Mouse (Mus musculus): ENCODE data around the gene Zc3h15.
"Not testable (repeated sequence)": the region's sequence is repeated elsewhere in the genome, so short reads cannot be mapped to it uniquely, and the experiment has no call there.

The Zc3h15 gene

DNA sequence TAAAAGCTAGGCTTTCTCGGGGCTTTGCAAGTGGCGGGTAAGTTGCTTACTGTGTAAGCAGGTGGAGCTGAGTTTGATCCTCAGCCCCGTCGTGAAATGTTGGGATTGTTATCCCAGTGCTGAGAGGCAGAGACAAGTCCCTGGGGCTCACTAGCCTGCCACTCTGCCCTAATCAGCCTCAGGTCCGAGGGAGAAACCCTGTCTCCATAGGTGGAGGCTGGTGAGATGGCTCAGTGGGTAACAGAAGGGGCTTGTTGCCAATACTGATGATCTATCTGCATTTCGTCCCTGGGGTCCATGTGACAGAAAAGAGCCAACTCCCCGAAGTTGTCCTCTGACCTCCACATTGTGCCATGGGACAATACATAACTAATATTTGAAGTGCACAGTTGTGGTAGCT lies 30.2 kb downstream of the Zc3h15 start:
- no peak for DNase-seq (ENCODE audit: low spot score)

DNA sequence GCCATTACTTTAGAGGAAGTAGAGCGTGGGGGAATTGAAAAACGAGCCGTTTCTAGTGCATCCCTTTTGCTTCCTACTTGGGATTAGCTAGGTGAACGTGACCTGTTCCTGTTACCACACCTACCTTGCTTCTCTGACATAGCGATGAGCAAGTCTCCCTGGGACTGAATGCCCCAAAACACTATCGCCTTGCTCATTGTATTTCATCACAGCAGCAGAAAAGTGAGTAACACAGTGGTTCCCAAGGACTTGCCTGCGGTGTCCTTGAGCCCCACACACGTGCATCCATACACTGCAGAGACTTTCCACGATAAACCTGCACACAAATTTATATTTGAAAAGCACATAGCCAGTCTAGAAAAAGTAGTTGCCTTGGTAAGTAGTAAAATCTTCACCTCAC lies 30.7 kb downstream of the Zc3h15 start:
- no peak for DNase-seq (ENCODE audit: low spot score)

DNA sequence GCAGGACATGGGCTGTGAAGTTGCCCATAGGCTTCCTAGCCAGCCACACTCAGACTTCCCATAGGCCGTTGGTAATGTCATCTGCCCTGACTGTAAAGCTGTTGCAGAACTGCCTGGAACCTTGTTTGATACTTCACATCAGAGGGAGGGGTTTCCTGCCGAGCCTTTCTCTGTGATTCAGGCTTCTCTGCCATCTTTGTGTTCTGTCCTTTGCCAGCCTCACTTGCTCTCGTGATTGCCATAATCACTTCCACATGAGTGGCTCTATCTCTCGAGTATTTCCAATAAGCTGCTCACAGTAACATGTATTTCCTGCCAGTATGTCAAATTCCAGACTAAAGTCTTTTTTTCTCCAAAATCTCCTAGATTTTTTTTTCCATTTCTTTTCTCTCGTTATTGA lies 31.4 kb downstream of the Zc3h15 start:
- no peak for DNase-seq (ENCODE audit: low spot score)

DNA sequence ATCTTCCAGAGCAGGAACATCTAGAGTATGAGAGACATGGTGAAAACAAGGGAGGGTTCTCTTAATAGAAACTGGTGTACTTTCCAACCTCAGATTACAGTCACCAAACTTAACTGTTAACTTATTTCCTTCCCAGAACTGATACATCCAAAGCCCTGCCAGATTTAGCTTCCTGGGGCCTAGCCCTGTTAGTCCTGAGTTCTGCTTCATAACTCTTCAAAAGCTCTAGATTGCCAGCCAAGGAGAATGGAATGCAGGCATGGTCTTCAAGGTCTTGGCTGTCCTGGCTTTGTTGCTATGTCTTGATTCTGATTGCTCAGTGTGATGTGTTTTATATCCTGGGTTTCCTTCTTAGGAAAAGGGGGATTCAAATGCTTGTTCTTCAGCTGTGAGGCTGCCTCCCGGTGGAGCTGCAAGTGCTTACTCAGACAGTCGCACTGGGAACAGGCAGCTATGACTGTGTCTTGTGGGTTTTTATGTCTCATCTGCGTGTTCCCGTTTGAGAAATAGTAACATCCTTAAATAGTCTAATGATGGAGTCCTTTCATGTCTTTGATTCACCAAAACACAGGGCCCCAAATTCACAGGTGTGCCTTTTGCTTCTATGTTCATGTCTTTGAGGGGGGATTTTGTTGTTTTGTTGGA lies 32.1 kb downstream of the Zc3h15 start:
- DNase-seq (ENCODE audit: low spot score) = no peak

DNA sequence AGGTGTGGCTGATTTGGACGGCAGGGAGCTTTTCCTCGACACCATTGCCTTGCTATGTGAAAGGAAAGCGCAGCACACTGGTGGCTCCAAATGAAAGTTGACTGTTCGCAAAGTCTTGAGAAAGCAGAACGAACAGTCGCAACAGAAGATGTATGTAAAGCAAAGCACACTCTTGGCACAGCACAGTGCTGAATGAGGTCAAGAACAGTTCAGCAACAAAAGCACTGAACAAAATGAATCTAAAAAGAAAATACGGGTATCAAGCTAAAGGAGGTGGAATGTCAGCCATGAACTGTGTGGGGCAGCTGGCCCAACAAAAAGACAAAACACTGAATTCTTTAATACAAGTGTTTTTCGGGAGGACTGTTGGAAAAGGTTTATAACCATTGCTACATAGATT lies 37.1 kb downstream of the Zc3h15 start:
- DNase-seq (ENCODE audit: low spot score) = no peak

DNA sequence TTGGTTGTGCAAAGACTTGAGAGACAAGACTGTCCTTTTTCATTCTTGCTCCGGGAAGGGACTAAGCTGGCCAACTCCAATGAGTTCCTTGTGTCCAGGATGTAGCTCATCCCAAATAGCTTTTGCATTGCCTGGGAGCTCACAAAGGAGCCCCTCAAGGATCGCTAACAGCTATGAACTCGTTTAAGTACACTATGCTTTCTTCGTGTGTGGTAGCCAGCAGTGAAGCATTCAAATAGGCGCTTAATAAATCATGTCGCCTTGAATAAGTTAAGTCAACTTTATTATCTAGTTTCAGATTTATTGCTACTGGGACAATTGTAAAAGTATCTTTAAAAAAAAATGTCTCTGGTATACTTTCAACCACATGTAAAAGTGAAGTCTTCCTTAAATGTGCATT lies 37.5 kb downstream of the Zc3h15 start:
- DNase-seq (ENCODE audit: low spot score) = no peak

DNA sequence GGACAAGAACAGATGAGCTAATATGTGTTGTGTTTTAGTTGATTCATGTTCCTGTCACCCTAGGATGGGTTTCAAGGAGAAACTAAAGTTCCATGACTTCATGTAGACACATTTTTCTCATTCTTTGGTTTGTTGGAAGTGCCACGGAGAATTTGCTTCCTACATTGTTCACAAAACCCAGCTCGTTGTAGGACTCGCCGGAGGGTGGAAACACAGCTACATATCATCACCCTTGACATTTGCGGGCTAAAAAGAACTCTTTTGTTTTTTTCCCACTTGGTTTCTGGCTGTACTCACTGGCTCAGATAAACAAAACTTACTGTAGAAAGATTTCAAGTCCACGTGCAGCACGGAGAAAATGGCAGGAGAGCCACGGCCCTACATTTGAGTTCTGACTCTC lies 38.0 kb downstream of the Zc3h15 start:
- DNase-seq (ENCODE audit: low spot score) = no peak

DNA sequence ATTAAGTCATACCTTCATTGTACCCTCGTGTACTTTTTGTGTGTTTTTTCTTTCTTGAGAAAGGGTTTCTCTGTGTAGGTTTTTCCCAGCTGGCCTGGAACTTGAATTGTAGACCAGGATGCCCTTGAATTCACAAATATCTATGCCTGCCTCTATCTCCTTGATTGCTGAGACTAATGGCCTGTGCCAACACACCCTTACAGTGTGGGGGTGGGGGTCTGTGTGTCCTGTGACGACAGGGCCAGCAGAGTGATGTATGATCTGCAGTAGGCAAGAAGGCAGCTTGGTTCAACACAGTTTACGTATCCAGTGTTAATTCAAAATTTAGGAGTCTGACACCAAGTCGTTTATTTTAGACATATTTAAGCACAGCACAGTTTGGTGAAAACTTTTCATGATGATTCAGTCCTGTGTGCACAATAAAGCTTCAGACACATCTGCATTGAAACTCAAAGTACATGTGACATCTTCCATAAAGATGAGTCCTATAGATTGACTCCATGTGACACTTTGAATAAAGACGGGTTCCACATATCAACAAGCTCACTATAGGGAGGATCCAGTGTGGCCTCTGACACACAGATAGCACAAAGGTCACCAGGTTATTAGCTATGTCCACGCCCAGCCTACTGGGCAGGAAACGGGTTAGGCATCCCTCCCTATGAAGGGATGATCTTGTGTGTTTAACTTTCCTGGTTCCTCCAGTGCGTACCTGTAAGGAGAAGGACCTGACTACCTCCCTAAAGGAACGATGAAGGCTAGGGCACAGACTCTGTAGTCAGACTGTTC lies 39.7 kb downstream of the Zc3h15 start:
- DNase-seq (ENCODE audit: low spot score) = no peak

DNA sequence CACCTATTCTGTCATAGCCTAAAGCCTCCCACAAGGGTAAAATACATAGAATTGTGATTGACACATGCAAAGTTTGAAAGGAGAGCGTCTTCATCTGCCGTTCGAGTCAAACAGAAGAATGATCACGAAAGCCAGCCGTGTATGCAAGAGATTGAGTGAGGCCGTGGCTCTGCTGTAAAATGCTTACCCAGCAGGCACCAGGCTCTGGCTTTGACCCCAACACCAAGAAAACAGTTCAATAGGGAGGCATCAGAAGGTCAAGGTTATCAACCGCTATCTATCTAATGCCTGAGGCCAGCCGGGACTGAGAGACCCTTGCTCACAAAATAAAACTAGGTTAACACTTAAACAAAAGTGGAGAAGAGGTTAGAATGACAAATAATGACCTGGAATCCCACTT lies 40.5 kb downstream of the Zc3h15 start:
- DNase-seq (ENCODE audit: low spot score) = no peak

DNA sequence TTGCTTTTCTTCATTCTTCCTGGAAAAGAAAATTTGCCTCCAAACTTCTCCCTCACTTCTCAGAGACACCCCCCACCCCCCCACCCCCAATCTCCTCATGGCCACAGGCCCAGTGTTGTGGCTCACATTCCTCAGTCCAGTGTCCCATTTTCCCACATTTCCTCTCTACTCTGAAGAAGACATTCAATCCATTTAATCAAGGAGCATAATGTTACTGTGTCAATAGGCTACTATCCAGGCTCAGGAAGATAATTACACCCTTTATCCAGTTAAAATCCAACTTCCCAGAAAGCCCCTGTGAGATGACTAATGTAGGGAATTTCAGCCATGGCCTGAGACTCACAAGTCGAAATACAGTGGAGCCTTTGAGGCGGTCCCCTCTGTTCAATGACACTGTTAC lies 46.1 kb downstream of the Zc3h15 start:
- DNase-seq (ENCODE audit: low spot score) = no peak

DNA sequence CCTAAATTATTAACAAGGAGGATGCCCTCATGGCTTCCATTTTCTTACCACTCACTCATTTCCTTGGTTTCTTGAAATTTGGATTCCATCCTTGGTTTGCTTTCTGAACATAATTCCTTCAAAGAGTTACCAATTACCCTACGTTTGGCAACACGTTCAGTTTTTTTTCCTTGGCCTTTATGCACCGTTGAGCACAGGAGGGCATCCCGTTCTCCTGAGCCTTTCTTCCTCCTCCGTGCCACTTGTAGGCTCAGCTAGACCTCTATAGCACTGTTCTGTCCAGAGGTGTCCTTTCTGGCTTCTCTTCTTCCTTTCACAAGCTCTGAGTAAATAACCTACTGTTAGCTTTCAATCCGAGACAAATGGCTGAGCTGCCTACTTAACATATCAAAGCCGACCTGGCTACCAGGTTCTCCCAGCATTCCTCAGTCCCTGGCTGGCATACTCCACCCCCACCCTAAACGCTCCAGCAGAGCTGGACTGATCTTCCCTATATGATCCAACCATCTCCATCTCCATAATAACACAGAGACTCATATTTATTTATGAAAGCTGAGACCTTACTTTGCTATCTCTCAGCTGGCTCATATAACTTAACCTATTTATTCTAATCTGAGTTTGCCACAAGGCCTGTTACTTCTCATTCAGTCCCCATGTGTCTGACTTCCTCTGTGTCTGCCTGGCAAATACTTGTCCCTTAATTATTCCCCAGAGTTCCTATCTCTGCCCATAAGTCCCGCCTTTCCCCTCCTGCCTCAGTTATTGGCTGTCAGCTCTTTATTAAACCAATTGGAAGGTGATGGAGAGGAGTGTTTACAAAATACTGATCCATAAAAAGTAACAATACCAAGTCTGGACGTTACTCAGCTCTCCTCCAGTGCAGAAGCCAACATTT lies 48.7 kb downstream of the Zc3h15 start:
- DNase-seq (ENCODE audit: low spot score) = no peak

DNA sequence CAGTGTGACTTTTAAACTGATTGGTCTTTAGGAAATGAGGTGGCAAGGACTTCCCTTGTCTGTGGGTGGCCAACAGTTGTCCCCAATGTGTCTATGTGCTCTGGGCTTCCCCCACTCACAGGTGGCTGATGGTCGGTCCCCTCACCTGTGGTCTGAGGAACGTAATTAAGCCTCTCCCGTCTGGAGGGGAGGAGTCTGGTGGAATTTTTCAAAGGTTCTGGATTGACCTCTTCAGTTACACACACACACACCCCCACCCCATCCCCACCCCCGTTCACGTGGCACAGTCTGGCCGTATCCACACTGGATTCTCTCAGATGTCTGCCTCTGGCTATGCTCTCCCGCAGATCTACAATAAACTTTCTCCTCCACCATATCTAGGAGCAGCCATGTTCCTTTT lies 49.8 kb downstream of the Zc3h15 start:
- no peak for DNase-seq (ENCODE audit: low spot score)

DNA sequence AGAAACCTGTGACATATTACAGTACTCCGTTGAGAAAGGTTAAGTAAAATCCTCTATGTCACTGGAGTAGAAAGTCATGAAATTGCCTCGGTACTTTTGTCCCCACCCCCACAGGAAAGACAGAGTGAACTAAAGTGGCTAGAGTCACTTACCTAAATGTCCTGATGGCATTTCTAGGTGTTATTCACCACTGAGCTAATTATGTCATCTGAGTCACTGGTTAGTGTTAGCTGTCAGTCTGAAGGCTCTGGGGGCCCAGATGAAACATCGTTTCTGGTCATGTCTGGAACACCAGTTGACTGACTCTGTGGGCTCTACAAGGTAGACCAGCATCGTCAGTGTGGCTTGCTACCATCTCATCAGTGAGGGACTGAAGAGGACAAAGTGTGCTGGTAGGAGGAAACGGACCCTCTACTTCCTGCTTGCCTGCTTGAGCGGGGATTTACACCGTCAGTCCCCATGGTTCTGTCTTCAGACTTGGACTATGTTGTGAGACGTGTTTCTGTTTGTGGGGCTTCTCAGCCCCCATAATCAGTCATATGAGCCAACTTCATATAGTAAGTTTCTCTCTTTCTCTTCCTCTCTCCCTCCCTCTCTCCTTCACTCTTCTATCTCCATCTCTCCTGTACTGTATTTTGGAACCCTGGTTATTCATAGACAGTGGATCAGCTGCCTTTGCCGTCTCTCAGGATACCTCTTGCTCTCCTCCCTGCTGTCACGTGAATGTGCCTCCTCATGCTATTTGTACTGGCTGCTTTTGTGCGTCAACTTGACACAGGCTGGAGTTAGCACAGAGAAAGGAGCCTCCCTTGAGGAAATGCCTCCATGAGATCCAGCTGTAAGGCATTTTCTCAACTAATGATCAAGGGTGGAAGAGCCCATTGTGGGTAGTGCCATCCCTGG lies 51.4 kb downstream of the Zc3h15 start:
- DNase-seq (ENCODE audit: low spot score) = no peak

DNA sequence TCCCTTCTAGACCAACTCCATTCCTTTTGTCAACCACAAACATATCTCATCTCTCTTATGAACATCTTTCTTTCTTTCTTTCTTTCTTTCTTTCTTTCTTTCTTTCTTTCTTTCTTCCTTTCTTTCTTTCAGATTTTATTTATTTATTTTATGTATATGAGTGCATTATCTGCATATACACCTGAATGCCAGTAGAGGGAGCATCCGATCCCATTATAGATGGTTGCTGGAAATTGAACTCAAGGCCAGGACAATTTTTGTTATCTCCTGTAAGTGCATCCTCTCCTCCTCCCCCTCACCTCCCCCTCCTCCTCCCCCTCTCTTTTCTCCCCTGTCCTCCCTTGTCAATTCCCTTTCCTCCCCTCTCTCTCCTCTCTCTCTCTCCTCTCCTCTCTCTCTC lies 54.2 kb downstream of the Zc3h15 start:
- DNase-seq (ENCODE audit: low spot score) = no peak

DNA sequence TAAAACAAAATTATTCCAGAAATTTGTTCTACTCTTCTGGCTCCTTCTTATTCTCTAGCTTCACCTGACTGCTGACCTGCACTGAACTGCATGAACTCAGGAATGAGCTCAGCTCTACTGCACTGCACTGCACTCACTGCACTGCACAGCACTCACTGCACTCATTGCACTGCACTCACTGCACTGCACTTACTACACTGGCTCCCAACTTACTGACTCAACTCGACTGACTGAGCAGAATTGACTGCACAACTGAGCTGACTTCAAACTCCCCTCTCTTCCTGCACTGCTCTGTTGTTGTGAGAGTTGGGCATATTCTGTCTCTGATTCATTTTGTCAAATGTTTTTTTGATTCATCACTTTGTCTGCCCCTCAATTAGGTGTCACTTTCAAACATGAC lies 55.1 kb downstream of the Zc3h15 start:
- no peak for DNase-seq (ENCODE audit: low spot score)

DNA sequence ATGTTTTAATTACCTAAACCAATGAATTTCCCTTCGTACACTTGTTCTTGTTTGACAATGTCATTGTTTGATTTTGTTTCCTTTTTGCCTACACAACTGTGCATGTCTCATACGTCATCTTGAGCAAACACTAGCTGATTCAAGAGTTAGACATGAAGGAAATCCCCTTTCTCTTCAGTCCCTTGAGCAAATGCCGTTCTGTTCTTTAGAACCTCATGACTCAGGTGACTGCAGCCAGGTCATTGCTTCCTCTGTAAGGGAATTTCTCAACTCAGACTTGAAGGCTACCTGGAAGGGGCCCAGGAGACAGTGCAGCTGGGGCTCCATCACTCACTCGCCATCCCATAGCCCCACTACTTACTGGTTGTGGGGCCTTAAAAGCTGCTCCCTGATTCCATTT lies 56.4 kb downstream of the Zc3h15 start:
- DNase-seq (ENCODE audit: low spot score) = no peak

DNA sequence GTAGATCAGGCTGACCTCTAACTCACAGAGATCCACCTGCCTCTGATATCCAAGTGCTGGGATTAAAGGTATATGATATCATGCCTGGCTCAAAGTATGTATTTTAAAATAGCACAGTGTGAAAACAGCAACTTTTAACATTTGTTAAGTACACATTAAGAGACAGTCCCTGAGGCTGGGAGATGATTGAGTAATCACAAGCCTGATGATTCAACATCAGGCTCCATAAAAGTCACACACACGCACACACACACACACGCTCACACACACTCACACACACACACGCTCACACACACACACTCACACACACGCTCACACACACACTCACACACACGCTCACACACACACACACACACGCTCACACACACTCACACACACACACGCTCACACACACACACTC lies 58.2 kb downstream of the Zc3h15 start:
- DNase-seq (ENCODE audit: low spot score) = no peak

DNA sequence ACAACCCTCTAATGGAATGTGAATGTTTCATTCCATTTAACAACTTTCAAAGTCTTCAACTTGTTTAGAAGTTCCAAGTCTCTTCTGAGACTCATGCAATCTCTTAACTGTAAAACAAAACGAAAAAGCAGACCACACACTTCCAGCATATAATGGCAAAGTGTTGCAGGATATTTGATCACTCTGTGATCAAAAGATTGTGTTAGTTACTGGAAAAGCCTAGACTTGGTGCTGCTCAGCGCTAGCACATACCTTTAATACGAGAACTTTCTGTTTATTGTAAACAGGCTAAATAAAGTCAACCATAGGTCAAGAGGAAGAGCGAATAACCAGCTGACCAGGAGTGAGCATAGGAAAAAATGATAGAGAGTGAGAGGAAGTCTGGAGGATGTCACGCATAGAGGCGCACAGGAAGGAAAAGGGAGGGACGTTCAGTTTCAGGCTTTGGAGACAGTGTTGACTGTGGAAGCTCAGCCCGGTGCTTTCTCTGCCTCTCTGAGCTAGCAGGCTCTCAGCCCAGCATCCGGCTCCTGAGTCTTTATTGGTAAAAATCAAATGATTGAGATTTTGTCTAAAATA lies 61.4 kb downstream of the Zc3h15 start:
- DNase-seq (ENCODE audit: low spot score) = no peak

DNA sequence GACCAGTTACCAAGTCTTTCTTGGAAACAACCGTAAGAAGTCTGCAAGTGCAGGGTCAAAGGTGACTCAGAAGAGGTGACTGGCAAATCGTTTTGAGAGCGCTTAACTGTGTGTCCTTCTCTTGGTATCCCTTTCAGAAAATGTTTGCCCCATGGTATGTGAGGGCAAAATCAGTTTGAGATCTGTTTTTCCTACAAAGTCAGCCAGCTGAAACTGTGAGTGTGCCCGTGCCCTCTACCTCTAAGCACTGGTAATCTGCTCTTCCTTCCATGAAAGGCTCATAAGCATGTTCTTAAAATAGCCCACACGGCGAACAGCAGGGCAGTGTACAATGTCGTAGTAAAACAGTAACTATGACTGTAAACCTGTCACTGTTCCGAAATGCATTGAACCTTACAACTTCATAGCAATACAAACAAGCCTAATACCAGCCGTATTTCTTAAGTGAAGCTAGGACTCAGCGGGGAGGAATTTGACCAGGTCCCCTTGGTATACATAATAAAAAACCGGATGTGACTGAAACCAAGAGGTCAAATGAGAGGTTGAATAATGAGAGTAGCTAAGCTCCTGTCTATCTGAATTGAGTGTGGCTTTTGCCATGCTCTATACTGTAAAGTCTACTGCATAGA lies 65.8 kb downstream of the Zc3h15 start:
- DNase-seq (ENCODE audit: low spot score) = no peak

DNA sequence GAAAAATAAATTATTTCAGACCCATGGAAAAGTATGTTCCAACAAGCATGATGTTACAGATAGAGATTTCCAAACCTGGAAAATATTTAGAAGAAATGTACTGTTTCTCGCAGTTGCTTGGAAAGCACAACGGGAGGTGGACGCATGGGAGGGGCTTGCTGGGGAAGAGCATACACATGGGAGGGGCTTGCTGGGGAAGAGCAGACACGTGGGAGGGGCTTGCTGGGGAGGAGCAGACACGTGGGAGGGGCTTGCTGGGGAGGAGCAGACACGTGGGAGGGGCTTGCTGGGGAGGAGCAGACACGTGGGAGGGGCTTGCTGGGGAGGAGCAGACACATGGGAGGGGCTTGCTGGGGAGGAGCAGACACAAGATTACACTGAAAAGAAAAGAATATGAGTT lies 69.0 kb downstream of the Zc3h15 start:
- not testable (repeated sequence) for DNase-seq (ENCODE audit: low spot score)

DNA sequence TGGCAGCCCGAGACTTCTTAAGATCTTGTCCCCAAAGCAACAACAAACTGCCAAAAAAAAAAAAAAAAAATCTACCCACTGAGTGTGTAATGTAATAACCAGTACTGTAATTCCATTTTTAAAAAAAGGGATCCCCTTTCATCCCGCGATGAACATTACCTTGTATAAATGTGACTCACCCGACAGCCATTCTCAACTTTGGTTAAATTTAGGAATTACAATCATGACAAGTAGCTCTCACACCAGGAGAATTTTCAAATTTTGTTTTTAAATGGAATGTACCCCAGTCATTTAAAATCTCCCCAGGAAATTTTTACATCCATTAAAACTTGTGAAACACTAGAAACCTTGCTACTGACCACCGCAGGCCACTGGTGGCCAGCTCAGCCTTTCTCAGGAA lies 69.7 kb downstream of the Zc3h15 start:
- DNase-seq (ENCODE audit: low spot score) = no peak
